In genomic region chr2:31139991-31140771, GRCm38 (mm10) we compare ENCODE assay signal across 9 mouse cellular contexts. TPM values are rescaled to one million over a fixed set of nuclear protein-coding genes. Genes with fewer than 3 reads are reported as not detected.
A peak's percentile ranks its signal among the peaks of the same experiment; 100 is the strongest.
DNase-seq lines count a peak whose midpoint lies in the region; ATAC-seq and TF ChIP-seq lines count a peak whose summit lies in the region.
"Had no signal": no experiment of that assay in that cellular context is flagged by ENCODE, and none has a peak within 500 bp of the region (broad histone marks: within the 10 kb centered on the region; RNA-seq: fewer than 3 reads in every experiment).

No protein-coding gene starts in this region.

- ATAC-seq in heart, embryonic 14.5 days (ENCODE audit: insufficient number of reproducible peaks, insufficient read depth, low FRiP score, low read depth) = no peak
- ATAC-seq in hindbrain, embryonic 11.5 days (ENCODE audit: low FRiP score) = no peak
- no peak for ATAC-seq in midbrain, embryonic 11.5 days (ENCODE audit: low FRiP score)

- 73% methylated on average over 12 of the region's 12 CpGs for WGBS in heart, embryonic 14.5 days
- WGBS in bone marrow, adult 2 months = 31% methylated on average over 12 of the region's 12 CpGs
- WGBS in hindbrain, embryonic 11.5 days = 79% methylated on average over 12 of the region's 12 CpGs
- 83% methylated on average over 12 of the region's 12 CpGs for WGBS in midbrain, embryonic 11.5 days

- H3K27me3 ChIP-seq in heart, embryonic 14.5 days (ENCODE audit: control insufficient read depth, insufficient read depth, low read length) = no peaks in the 10 kb centered on the region
- peaks cover 4% of the 10 kb centered on the region; the same call in 1 of the 2 replicates for H3K27me3 ChIP-seq in hindbrain, embryonic 11.5 days (ENCODE audit: control insufficient read depth, insufficient read depth, low read length)
- peaks cover 4% of the 10 kb centered on the region; the same call in 1 of the 2 replicates for H3K27me3 ChIP-seq in midbrain, embryonic 11.5 days (ENCODE audit: control insufficient read depth, insufficient read depth, low read length)
- H3K27me3 ChIP-seq: Patski had no signal

- TF ChIP-seq CTCF in bone marrow, adult 2 months (IDR thresholded peaks at IDR 0.05; ENCODE audit: control insufficient read depth, insufficient read depth, low read length) = no peak

- no peak overlapping the region for H3K27ac ChIP-seq in heart, embryonic 14.5 days (replicated peaks in 1 of 2; ENCODE audit: control insufficient read depth in 1 of 2, insufficient read depth in 1 of 2, low read depth in 2 of 2, low read length in 2 of 2)
- no peak overlapping the region for H3K27ac ChIP-seq in bone marrow, adult 2 months (ENCODE audit: control insufficient read depth, insufficient read depth, low read depth, low read length, poor library complexity)
- no peak overlapping the region for H3K27ac ChIP-seq in hindbrain, embryonic 11.5 days (ENCODE audit: low read depth, low read length)
- no peak overlapping the region for H3K27ac ChIP-seq in midbrain, embryonic 11.5 days (ENCODE audit: low read depth, low read length)

- H3K9me3 ChIP-seq in heart, embryonic 14.5 days (ENCODE audit: control insufficient read depth, low read length) = no peaks in the 10 kb centered on the region
- H3K9me3 ChIP-seq in hindbrain, embryonic 11.5 days (ENCODE audit: control insufficient read depth, low read length) = no peaks in the 10 kb centered on the region
- H3K9me3 ChIP-seq in midbrain, embryonic 11.5 days (ENCODE audit: control insufficient read depth, low read length) = no peaks in the 10 kb centered on the region

- H3K36me3 ChIP-seq in heart, embryonic 14.5 days (ENCODE audit: control insufficient read depth, insufficient read depth, low read length) = no peaks in the 10 kb centered on the region
- H3K36me3 ChIP-seq in hindbrain, embryonic 11.5 days (ENCODE audit: control insufficient read depth, insufficient read depth, low read length) = no peaks in the 10 kb centered on the region
- no peaks in the 10 kb centered on the region for H3K36me3 ChIP-seq in midbrain, embryonic 11.5 days (ENCODE audit: control insufficient read depth, insufficient read depth, low read length)

- TF ChIP-seq POLR2A in bone marrow, adult 2 months (IDR thresholded peaks at IDR 0.05; ENCODE audit: borderline replicate concordance, control insufficient read depth, low read depth, low read length) = no peak

- H3K9ac ChIP-seq in heart, embryonic 14.5 days (ENCODE audit: low read length) = peak overlapping the region; percentile 97
- peak overlapping the region; percentile 79; the same call in 1 of the 2 replicates for H3K9ac ChIP-seq in hindbrain, embryonic 11.5 days (ENCODE audit: low read depth, low read length)
- H3K9ac ChIP-seq in midbrain, embryonic 11.5 days (ENCODE audit: low read length) = no peak overlapping the region; the same call in 1 of the 2 replicates

- H3K4me2 ChIP-seq in heart, embryonic 14.5 days (ENCODE audit: low read length) = peak overlapping the region; percentile 78
- peak overlapping the region; percentile 85 for H3K4me2 ChIP-seq in hindbrain, embryonic 11.5 days (replicated peaks; ENCODE audit: low read depth, low read length)
- peak overlapping the region; percentile 95 for H3K4me2 ChIP-seq in midbrain, embryonic 11.5 days

- no peak for DNase-seq in heart, adult 11 months
- DNase-seq in hindbrain, embryonic 11.5 days (ENCODE audit: low spot score) = no peak
- peak; percentile 76 for DNase-seq in midbrain, embryonic 11.5 days (ENCODE audit: low spot score, missing footprints)
- DNase-seq in adipocyte (ENCODE audit: low spot score) = no peak
- DNase-seq in urinary bladder, postnatal 36 days (ENCODE audit: low spot score in 2 of 2) = no peak
- no peak for DNase-seq in thymus, postnatal 25 days

- H3K4me3 ChIP-seq in heart, embryonic 14.5 days (ENCODE audit: control insufficient read depth in 1 of 2, insufficient read depth in 1 of 2, low read depth in 1 of 2, low read length in 2 of 2) = peak overlapping the region; percentile 82 to 98; a peak in 3 of 4 replicates
- H3K4me3 ChIP-seq in bone marrow, adult 2 months (replicated peaks; ENCODE audit: control insufficient read depth, low read depth, low read length) = peak overlapping the region; percentile 88
- peak overlapping the region; percentile 90 for H3K4me3 ChIP-seq in hindbrain, embryonic 11.5 days (ENCODE audit: low read depth, low read length)
- peak overlapping the region; percentile 83; the same call in 1 of the 2 replicates for H3K4me3 ChIP-seq in midbrain, embryonic 11.5 days (ENCODE audit: low read depth, low read length)

- peaks cover 30 to 63% of the 10 kb centered on the region in 2 experiments for H3K4me1 ChIP-seq in heart, embryonic 14.5 days (ENCODE audit: control insufficient read depth in 2 of 2, insufficient read depth in 2 of 2, low read length in 2 of 2)
- peaks cover 9% of the 10 kb centered on the region for H3K4me1 ChIP-seq in bone marrow, adult 2 months (ENCODE audit: control insufficient read depth, insufficient read depth, low read length)
- 0 out of 2 replicates have a peak, but pooled peaks cover 2% of the 10 kb centered on the region for H3K4me1 ChIP-seq in hindbrain, embryonic 11.5 days (replicated peaks; ENCODE audit: control insufficient read depth, insufficient read depth, low read length)
- 0 out of 2 replicates have a peak, but pooled peaks cover 3% of the 10 kb centered on the region for H3K4me1 ChIP-seq in midbrain, embryonic 11.5 days (ENCODE audit: control insufficient read depth, insufficient read depth, low read length)

RNA-seq across cellular contexts. Expression of gene Fnbp1, which starts 1.6 kb away (rescaled TPM):
- polyA plus RNA-seq in heart, embryonic 14.5 days (2014; fragmentation: Nextera tagmentation; extraction: Ambion mirVana) = 17.6 and 19.4 TPM in 2 replicates
- 25.6 and 67.8 TPM in 2 replicates for polyA plus RNA-seq in bone marrow, adult 2 months (2011; ENCODE audit: insufficient read depth, insufficient read length, low replicate concordance, missing spikeins)
- 13.7 and 14.4 TPM in 2 replicates for polyA plus RNA-seq in hindbrain, embryonic 11.5 days (2014; fragmentation: Nextera tagmentation; extraction: Ambion mirVana)
- polyA plus RNA-seq in midbrain, embryonic 11.5 days (2014; fragmentation: Nextera tagmentation; extraction: Ambion mirVana) = 10.8 and 11.5 TPM in 2 replicates

RNA-seq across cellular contexts. Expression of gene Gpr107, which starts 11.9 kb away (rescaled TPM):
- polyA plus RNA-seq in heart, embryonic 14.5 days (2014; fragmentation: Nextera tagmentation; extraction: Ambion mirVana) = 26.6 and 27.3 TPM in 2 replicates
- polyA plus RNA-seq in bone marrow, adult 2 months (2011; ENCODE audit: insufficient read depth, insufficient read length, low replicate concordance, missing spikeins) = 21.0 and 27.9 TPM in 2 replicates
- polyA plus RNA-seq in hindbrain, embryonic 11.5 days (2014; fragmentation: Nextera tagmentation; extraction: Ambion mirVana) = 25.9 and 35.8 TPM in 2 replicates
- 26.5 and 27.8 TPM in 2 replicates for polyA plus RNA-seq in midbrain, embryonic 11.5 days (2014; fragmentation: Nextera tagmentation; extraction: Ambion mirVana)
